Mouse (Mus musculus) embryonic facial prominence, embryonic 11.5 days (tissue): ENCODE measurements around the gene Rhd. TPM values are rescaled to one million over a fixed set of nuclear protein-coding genes. Genes with fewer than 3 reads are reported as not detected.
A peak's percentile ranks its signal among the peaks of the same experiment; 100 is the strongest.

Source experiments
- ATAC-seq: fragments of 200-750 bp; cut with Nextera tagmentation; replicated peaks from 2 replicates; pipeline ENCODE4 v1.8.0; 2017; ENCODE audit warnings: low read depth; ENCODE audit not compliant: insufficient number of reproducible peaks, low FRiP score, low TSS enrichment
- DNase-seq: peaks from one replicate; pipeline ENCODE4 v3.0.0-alpha.2; 2015; ENCODE audit warnings: low spot score
- H3K27ac ChIP-seq: fragments of 300-500 bp; sonication (generic); replicated peaks from 2 replicates; pipeline ENCODE4 v1.5.1; 2014; ENCODE audit warnings: mild to moderate bottlenecking, low read depth, low read length, control low read depth
- H3K27me3 ChIP-seq: fragments of 300-500 bp; sonication (generic); 2 replicates; pipeline ENCODE4 v1.6.1; 2014; ENCODE audit warnings: mild to moderate bottlenecking, low read length, moderate library complexity, mixed read lengths; ENCODE audit not compliant: control insufficient read depth, insufficient read depth
- H3K36me3 ChIP-seq: fragments of 300-500 bp; sonication (generic); replicated peaks from 2 replicates; pipeline ENCODE4 v1.6.1; 2014; ENCODE audit warnings: low read depth, mild to moderate bottlenecking, low read length, moderate library complexity, mixed read lengths; ENCODE audit not compliant: control insufficient read depth, insufficient read depth
- H3K4me1 ChIP-seq: fragments of 300-500 bp; sonication (generic); 2 replicates; pipeline ENCODE4 v1.6.1; 2014; ENCODE audit warnings: low read length, mixed read lengths; ENCODE audit not compliant: control insufficient read depth, insufficient read depth
- H3K4me2 ChIP-seq: fragments of 300-500 bp; sonication (generic); 2 replicates; pipeline ENCODE4 v1.6.1; 2014; ENCODE audit warnings: low read depth, mild to moderate bottlenecking, control low read depth, low read length, moderate library complexity
- H3K4me3 ChIP-seq: fragments of 300-500 bp; sonication (generic); 2 replicates; pipeline ENCODE4 v1.5.1; 2014; ENCODE audit warnings: low read depth, low read length, control low read depth
- H3K9ac ChIP-seq: fragments of 300-500 bp; sonication (generic); replicated peaks from 2 replicates; pipeline ENCODE4 v1.6.1; 2014; ENCODE audit warnings: mild to moderate bottlenecking, control low read depth, low read length
- H3K9me3 ChIP-seq: fragments of 300-500 bp; sonication (generic); replicated peaks from 2 replicates; pipeline ENCODE4 v1.6.1; 2016; ENCODE audit warnings: mild to moderate bottlenecking, low read length, inconsistent platforms, mixed read lengths; ENCODE audit not compliant: control insufficient read depth
- WGBS: fragments of 180-500 bp; shearing (Covaris S2); extraction: QIAGEN DNeasy Blood & Tissue Kit; methylation state at CpG from one replicate; pipeline ENCODE4 v1.1.7; 2014; 5-methylcytosine and 5-hydroxymethylcytosine counted together
- polyA plus RNA-seq: library from polyadenylated mRNA; unstranded; fragments of >200 nt; fragmentation: Nextera tagmentation; extraction: Ambion mirVana; gene quantifications from 2 replicates; pipeline ENCODE4 v1.2.1, GENCODE M21; 2014

The Rhd gene
- polyA plus RNA-seq, 1 experiment from 2014 or later, result 13.7 TPM

GRCm38 (mm10) chr4:134851876-134852275 is 12.5 kb upstream of the Rhd start:
- H3K27ac ChIP-seq, result no peak overlapping the region
- no peak for DNase-seq
- H3K4me3 ChIP-seq, result peak overlapping the region; percentile 99
- no peaks in the 10 kb centered on the region for H3K27me3 ChIP-seq
- WGBS, result 16% methylated on average over 14 of the region's 14 CpGs
- no peaks in the 10 kb centered on the region for H3K4me1 ChIP-seq
- peak overlapping the region; percentile 83 for H3K4me2 ChIP-seq
- H3K9me3 ChIP-seq, result no peaks in the 10 kb centered on the region
- H3K9ac ChIP-seq, result peak overlapping the region; percentile 98
- no peaks in the 10 kb centered on the region for H3K36me3 ChIP-seq
- ATAC-seq, result no peak

DNA sequence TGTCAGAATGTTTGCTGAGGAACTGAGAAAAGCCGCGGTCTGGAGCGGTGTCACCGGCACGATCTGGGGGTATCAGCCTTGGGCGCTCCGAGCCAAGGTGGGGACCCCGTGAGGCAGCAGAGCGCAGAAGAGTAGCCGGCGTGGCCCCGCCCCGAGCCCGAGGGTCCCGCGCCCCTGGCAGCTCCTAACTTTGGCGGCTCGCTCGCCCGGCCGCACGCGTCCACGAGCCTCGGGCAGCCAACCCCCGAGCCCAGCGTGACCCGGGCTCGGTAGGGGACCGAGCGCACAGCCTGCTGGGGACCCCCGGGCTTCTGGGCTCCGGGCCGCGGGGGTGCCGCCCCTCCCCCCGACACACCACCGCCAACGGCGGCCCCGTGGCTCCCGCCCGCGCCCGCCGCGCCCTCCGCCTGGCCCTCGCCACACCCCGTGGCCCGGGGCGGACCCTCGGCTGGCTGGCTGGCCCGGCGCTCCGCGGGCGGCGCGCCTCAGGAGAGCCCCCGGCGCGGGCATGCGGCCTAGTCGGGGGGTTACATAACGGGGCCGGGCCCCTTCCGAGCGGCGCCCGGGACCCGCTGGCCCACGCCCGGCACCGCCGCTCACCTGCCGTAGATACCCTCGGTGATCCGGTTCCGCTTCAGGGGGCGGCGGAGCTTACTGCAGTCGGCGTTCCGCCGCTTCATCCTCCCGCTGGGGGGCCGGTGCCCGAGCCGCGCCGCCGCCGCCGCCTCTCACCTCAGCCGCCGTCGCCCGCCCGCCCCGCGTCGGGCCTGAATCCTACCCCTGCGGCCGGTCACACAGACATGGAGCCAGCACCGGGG is 11.7 kb upstream of the Rhd start:
- WGBS, result under 1% methylated on average over 77 of the region's 106 CpGs
- H3K27ac ChIP-seq, result peak overlapping the region; percentile 72
- no peaks in the 10 kb centered on the region for H3K36me3 ChIP-seq
- H3K27me3 ChIP-seq, result no peaks in the 10 kb centered on the region
- DNase-seq, result peak; percentile 67
- H3K4me1 ChIP-seq, result no peaks in the 10 kb centered on the region
- H3K4me2 ChIP-seq, result peak overlapping the region; percentile 83
- H3K9me3 ChIP-seq, result no peaks in the 10 kb centered on the region
- peak overlapping the region; percentile 99 for H3K4me3 ChIP-seq
- ATAC-seq, result peak; percentile 6
- H3K9ac ChIP-seq, result peak overlapping the region; percentile 98

DNA sequence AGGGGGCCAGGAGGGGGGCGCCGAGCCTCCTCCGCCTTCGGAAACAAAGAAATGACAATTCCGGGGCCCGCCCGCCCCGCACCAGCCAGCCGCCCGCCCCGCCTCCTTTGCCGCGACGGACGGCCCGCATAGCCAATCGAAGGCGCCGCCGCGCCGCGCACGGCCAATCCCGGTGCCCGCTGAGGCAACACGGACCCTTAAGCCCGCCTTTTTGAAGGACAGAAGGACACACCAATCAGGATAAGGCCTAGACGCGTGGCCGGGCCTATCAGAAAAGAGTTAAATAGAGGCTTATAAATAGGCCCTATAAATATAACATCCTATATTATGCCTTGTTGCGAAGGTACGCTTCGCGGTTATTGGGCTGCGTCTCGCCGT is 11.1 kb upstream of the Rhd start, which contains the start of gene Maco1:
Maco1 (minus strand) TSS at position 87 of the 378 bp plus-strand sequence.
- DNase-seq (peak; percentile 99), ATAC-seq (peak; percentile 96)
- Histone ChIP-seq H3K4me3 (peak within 1 kb of the TSS; percentile 99), H3K27ac (peak within 1 kb of the TSS; percentile 79), H3K27me3 (no peaks in the 10 kb centered on the region), H3K9ac (peak within 1 kb of the TSS; percentile 98), H3K4me1 (no peaks in the 10 kb centered on the region), H3K9me3 (no peaks in the 10 kb centered on the region), H3K4me2 (peak within 1 kb of the TSS; percentile 83), H3K36me3 (no peaks in the 10 kb centered on the region)
- 0% methylated on average over 36 of the region's 38 CpGs for WGBS

DNA sequence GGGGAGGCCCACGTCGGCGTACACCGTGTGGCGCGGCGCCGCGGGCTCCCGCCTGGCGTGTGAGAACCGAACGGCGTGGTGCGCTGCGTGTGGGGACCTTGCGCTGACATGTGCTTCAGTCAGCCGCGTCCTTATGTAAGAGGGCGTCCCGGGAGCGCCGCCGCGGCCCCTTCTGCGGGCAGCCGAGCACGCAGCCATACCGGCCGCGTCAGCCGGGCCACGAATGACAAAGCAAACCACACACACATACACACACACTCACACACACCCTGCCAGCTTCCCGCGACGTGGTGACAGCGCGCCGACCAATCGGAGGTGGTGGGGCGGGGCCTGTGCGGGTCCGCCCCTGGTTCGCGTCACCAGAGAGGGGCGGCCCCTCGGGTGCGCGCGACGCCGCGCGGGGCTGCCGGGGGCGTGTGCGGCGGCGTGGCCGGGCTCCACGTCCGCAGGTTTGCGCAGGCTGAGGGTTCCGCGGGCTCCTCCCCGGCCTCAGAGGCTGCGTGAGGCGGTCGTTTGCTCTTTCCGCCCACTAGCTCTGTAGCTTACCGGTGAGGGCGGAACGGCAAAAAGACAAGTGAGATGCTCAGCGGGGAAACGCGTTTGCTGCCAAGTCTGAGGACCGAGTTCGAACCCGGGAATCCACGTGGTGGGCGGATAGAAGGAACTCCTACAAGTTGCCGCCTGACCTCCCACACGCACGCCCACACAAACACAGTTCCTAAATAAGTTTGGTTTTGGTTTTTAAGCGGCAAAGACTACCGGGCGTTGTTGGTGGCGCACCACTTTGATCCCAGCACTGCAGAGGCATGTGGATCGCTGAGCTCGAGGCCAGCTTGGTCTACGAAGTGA is 10.5 kb upstream of the Rhd start:
- H3K27ac ChIP-seq, result peak overlapping the region; percentile 79
- H3K4me1 ChIP-seq, result no peaks in the 10 kb centered on the region
- DNase-seq, result peak; percentile 95
- no peaks in the 10 kb centered on the region for H3K27me3 ChIP-seq
- H3K36me3 ChIP-seq, result no peaks in the 10 kb centered on the region
- peak overlapping the region; percentile 80 for H3K4me2 ChIP-seq
- H3K9me3 ChIP-seq, result no peaks in the 10 kb centered on the region
- WGBS, result 1% methylated on average over 87 of the region's 91 CpGs
- peak overlapping the region; percentile 56 for H3K9ac ChIP-seq
- H3K4me3 ChIP-seq, result peak overlapping the region; percentile 99
- ATAC-seq, result peak; percentile 91

DNA sequence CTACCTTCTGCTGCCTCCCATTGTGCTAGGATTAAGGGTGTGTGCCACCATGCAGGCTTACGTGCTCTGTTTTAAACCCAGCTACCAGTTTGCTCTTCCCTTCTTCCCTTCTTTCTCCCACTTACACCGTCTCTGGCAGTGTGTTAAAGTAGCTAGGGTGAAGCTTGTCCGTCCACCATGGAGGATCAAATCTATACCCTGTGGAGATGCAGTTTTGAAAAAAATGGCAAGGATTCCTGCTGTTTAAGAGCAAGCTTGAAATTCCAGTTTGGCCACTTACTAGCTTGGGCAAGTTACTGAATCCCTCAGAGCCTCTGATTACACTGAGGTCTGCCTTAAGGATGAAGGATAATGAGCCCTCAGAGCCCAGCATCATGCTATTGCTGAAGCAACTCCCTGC is 9.0 kb upstream of the Rhd start:
- Histone ChIP-seq H3K4me2 (no peak overlapping the region), H3K27me3 (no peaks in the 10 kb centered on the region; the same call in 1 of the 2 replicates), H3K9me3 (no peaks in the 10 kb centered on the region), H3K4me1 (no peaks in the 10 kb centered on the region), H3K9ac (no peak overlapping the region), H3K36me3 (no peaks in the 10 kb centered on the region), H3K27ac (no peak overlapping the region; the same call in 1 of the 2 replicates), H3K4me3 (no peak overlapping the region)
- DNase-seq (peak; percentile 69), ATAC-seq (no peak)
- WGBS, result 38% methylated on average over 3 of the region's 3 CpGs

GRCm38 (mm10) chr4:134856056-134856455 is 8.3 kb upstream of the Rhd start:
- no peak overlapping the region for H3K27ac ChIP-seq
- 48% methylated on average over 5 of the region's 5 CpGs for whole genome bisulfite sequencing
- H3K27me3 ChIP-seq, result no peaks in the 10 kb centered on the region; the same call in 1 of the 2 replicates
- H3K4me3 ChIP-seq, result no peak overlapping the region
- H3K4me1 ChIP-seq, result no peaks in the 10 kb centered on the region
- DNase-seq (no peak), ATAC-seq (no peak)
- no peaks in the 10 kb centered on the region for H3K9me3 ChIP-seq
- H3K4me2 ChIP-seq, result no peak overlapping the region
- H3K9ac ChIP-seq, result no peak overlapping the region
- no peaks in the 10 kb centered on the region for H3K36me3 ChIP-seq

DNA sequence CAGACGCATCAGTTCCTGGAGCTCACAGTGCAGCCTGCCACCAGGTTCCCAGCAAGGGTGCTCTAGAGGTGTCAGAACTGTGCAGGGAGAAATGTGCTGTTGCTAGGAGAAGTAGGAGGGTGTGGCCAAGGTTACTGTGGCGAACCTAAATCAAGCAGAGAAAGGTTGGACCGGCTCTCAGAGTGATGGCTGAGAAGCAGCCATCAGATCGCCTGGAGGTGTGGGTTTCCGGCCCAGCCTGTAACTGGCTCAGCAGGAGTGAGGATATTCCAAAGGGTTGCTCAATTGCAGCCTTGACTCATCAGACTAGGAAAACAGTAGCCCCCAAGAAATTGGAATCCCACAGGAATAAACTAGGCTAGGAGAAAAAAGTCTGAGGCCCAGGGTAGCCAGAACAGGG is 7.8 kb upstream of the Rhd start:
- H3K4me1 ChIP-seq, result no peaks in the 10 kb centered on the region
- no peak for ATAC-seq
- H3K36me3 ChIP-seq, result no peaks in the 10 kb centered on the region
- H3K9me3 ChIP-seq, result no peaks in the 10 kb centered on the region
- no peak overlapping the region for H3K4me3 ChIP-seq
- no peaks in the 10 kb centered on the region; the same call in 1 of the 2 replicates for H3K27me3 ChIP-seq
- H3K27ac ChIP-seq, result no peak overlapping the region
- 25% methylated on average over 5 of the region's 5 CpGs for WGBS
- peak; percentile 17 for DNase-seq
- no peak overlapping the region for H3K4me2 ChIP-seq
- no peak overlapping the region; the same call in 1 of the 2 replicates for H3K9ac ChIP-seq
